Mouse (Mus musculus): ENCODE results near the gene Trub1.

Gene Trub1
- long read RNA-seq, experiment 1, transcript Trub1-202 (8 exons, 3,789 nt): major isoform, 27 of 35 reads
- long read RNA-seq, experiment 1, partial matches to known transcripts: 4 of 35 reads
- long read RNA-seq, experiment 1, other reads (novel, unspliced or antisense): 4 of 35 reads
- long read RNA-seq, experiment 2, transcript Trub1-202 (8 exons, 3,789 nt): major isoform, 16 of 21 reads
- long read RNA-seq, experiment 2, partial matches to known transcripts: 1 of 21 reads
- long read RNA-seq, experiment 2, other reads (novel, unspliced or antisense): 2 of 21 reads

GRCm38 (mm10) chr19:57452492-57453217, at the start of gene Trub1:
Gene Trub1, plus strand, starts transcription at chr19:57452912.
- intact Hi-C loops (cut with DNase I): no loop called here

- intact Hi-C loops (cut with DNase I): loop anchor here (2.0 to 5.0 kb wide), 2 partner anchors 51 to 238 kb away; no protein-coding TSS in a partner anchor
These were observed 48.8 kb upstream of the Trub1 start for GRCm38 (mm10) chr19:57403700-57404501.

- intact Hi-C loops (cut with DNase I): loop anchor here (2.0 to 5.0 kb wide), 2 partner anchors 50 to 238 kb away; no protein-coding TSS in a partner anchor
These were observed 48.2 kb upstream of the Trub1 start for GRCm38 (mm10) chr19:57404502-57404848.

- intact Hi-C loops (cut with DNase I): no loop called here
These were observed 44.8 kb upstream of the Trub1 start for GRCm38 (mm10) chr19:57407947-57408346.

GRCm38 (mm10) chr19:57411375-57412196, 41.1 kb upstream of the Trub1 start:
- intact Hi-C loops (cut with DNase I): no loop called here

- intact Hi-C loops (cut with DNase I): no loop called here
These were observed 39.5 kb upstream of the Trub1 start for GRCm38 (mm10) chr19:57413170-57413569.

- intact Hi-C loops (cut with DNase I): no loop called here
These were observed 38.8 kb upstream of the Trub1 start for GRCm38 (mm10) chr19:57413918-57414317.

- intact Hi-C loops (cut with DNase I): no loop called here
These were observed 37.5 kb upstream of the Trub1 start for GRCm38 (mm10) chr19:57415031-57415807.

GRCm38 (mm10) chr19:57417800-57418580, 34.7 kb upstream of the Trub1 start:
- intact Hi-C loops (cut with DNase I): no loop called here

GRCm38 (mm10) chr19:57423402-57423801, 29.3 kb upstream of the Trub1 start:
- intact Hi-C loops (cut with DNase I): no loop called here

- intact Hi-C loops (cut with DNase I): no loop called here
These were observed 27.4 kb upstream of the Trub1 start for GRCm38 (mm10) chr19:57425296-57425695.

- intact Hi-C loops (cut with DNase I): no loop called here
These were observed 25.9 kb upstream of the Trub1 start for GRCm38 (mm10) chr19:57426841-57427240.

GRCm38 (mm10) chr19:57427756-57428438, 24.8 kb upstream of the Trub1 start:
- intact Hi-C loops (cut with DNase I): no loop called here

GRCm38 (mm10) chr19:57428641-57429040, 24.1 kb upstream of the Trub1 start:
- intact Hi-C loops (cut with DNase I): no loop called here

GRCm38 (mm10) chr19:57429926-57430325, 22.8 kb upstream of the Trub1 start:
- intact Hi-C loops (cut with DNase I): no loop called here

GRCm38 (mm10) chr19:57431476-57431875, 21.2 kb upstream of the Trub1 start:
- intact Hi-C loops (cut with DNase I): no loop called here

GRCm38 (mm10) chr19:57434024-57434423, 18.7 kb upstream of the Trub1 start:
- intact Hi-C loops (cut with DNase I): no loop called here

- intact Hi-C loops (cut with DNase I): no loop called here
These were observed 16.1 kb upstream of the Trub1 start for GRCm38 (mm10) chr19:57436586-57437021.

- intact Hi-C loops (cut with DNase I): no loop called here
These were observed 15.7 kb upstream of the Trub1 start for GRCm38 (mm10) chr19:57437042-57437441.

All from adrenal gland (tissue).